Comparison of ENCODE assay signal across 21 mouse cellular contexts in the genomic region with DNA sequence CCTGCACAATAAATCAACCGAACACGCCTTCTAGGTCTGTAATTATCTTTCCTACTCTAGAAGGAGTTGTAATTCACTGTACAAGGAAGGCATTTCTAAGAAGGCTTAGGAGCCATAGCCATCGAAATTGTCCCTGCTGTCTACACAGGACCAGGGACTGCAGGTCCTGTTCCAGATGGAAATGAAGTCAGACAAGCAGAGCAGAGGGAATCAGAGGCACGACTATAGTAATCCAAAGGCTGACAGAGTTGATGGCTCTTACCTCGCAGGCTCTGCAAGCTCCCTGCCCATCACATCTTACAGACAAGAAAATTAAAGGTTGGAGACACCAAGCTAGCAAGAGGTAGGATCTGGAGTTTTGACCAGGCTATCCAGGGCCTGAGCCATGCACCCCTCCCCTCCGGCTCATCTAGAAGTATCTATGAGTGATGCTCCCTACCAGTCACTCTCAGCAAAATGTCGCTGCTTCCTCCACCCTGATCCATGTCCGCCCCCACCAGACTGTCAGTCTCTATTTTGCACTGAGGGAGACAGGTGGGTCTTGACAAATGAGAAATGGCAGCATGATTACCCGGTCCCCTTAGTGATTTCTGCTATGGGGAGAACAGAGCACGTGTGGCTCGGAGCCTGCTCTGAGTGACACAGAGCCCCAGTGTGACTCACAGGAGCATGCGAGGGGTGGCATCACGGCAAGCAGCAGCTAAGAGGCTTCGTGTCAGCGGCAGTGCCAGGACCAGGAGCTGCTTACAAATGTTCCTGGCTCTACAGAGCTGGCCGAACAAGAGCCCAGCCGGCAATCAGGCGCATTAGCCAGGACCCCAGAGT. TPM values are rescaled to one million over a fixed set of nuclear protein-coding genes. Genes with fewer than 3 reads are reported as not detected.
DNase-seq lines count a peak whose midpoint lies in the region; ATAC-seq and TF ChIP-seq lines count a peak whose summit lies in the region.
"Had no signal": no experiment of that assay in that cellular context is flagged by ENCODE, and none has a peak within 500 bp of the region (broad histone marks: within the 10 kb centered on the region; RNA-seq: fewer than 3 reads in every experiment).

No protein-coding gene starts in this region.

- H3K4me3 ChIP-seq in forebrain, postnatal 0 days (ENCODE audit: low read depth, low read length): no peak overlapping the region
- H3K4me3 ChIP-seq in forebrain, embryonic 11.5 days (ENCODE audit: low read depth, low read length): no peak overlapping the region
- no peak overlapping the region for H3K4me3 ChIP-seq in cortical plate, adult 2 months (ENCODE audit: insufficient read depth, low read length)
- H3K4me3 ChIP-seq: heart, embryonic 13.5 days; liver, embryonic 12.5 days; lung, embryonic 15.5 days; neural tube, embryonic 12.5 days had no signal

- TF ChIP-seq CTCF in forebrain, postnatal 0 days (IDR thresholded peaks at IDR 0.05; ENCODE audit: low read depth): no peak
- TF ChIP-seq CTCF in cortical plate, adult 2 months (IDR thresholded peaks at IDR 0.05; ENCODE audit: extremely low read depth, insufficient read depth, low read length): no peak

- ATAC-seq in forebrain, postnatal 0 days: peak; percentile 65; the same call in 1 of the 2 replicates
- no peak for ATAC-seq in forebrain, embryonic 11.5 days (replicated peaks; ENCODE audit: low FRiP score)
- ATAC-seq: CD4-positive, CD25-positive, alpha-beta regulatory T cell, adult 4 months; liver, embryonic 12.5 days had no signal

- no peak for TF ChIP-seq POLR2A in cortical plate, adult 2 months (IDR thresholded peaks at IDR 0.05; ENCODE audit: extremely low read depth, insufficient read depth, low read length)

- no peaks in the 10 kb centered on the region for H3K36me3 ChIP-seq in forebrain, postnatal 0 days (ENCODE audit: insufficient read depth)
- H3K36me3 ChIP-seq in forebrain, embryonic 11.5 days (ENCODE audit: control insufficient read depth, insufficient read depth, low read length): no peaks in the 10 kb centered on the region
- H3K36me3 ChIP-seq: heart, embryonic 13.5 days; liver, embryonic 12.5 days; lung, embryonic 15.5 days; neural tube, embryonic 12.5 days had no signal

- H3K27me3 ChIP-seq in forebrain, postnatal 0 days (ENCODE audit: insufficient read depth, low read length): no peaks in the 10 kb centered on the region
- H3K27me3 ChIP-seq in forebrain, embryonic 11.5 days (ENCODE audit: control insufficient read depth, insufficient read depth, low read length): no peaks in the 10 kb centered on the region
- H3K27me3 ChIP-seq: liver, embryonic 12.5 days; lung, embryonic 15.5 days; neural tube, embryonic 12.5 days had no signal

- H3K4me1 ChIP-seq in forebrain, postnatal 0 days (ENCODE audit: insufficient read depth): 0 out of 2 replicates have a peak, but pooled peaks cover 7% of the 10 kb centered on the region
- H3K4me1 ChIP-seq in forebrain, embryonic 11.5 days (replicated peaks; ENCODE audit: control insufficient read depth, insufficient read depth, low read length): no peaks in the 10 kb centered on the region
- H3K4me1 ChIP-seq in cortical plate, adult 2 months (ENCODE audit: control insufficient read depth, insufficient read depth, low read length): peaks cover 11% of the 10 kb centered on the region
- H3K4me1 ChIP-seq: liver, embryonic 12.5 days; lung, embryonic 15.5 days; neural tube, embryonic 12.5 days had no signal

- no peak overlapping the region for H3K9ac ChIP-seq in forebrain, postnatal 0 days
- no peak overlapping the region for H3K9ac ChIP-seq in forebrain, embryonic 11.5 days (ENCODE audit: low read length)
- H3K9ac ChIP-seq: heart, embryonic 13.5 days; liver, embryonic 12.5 days; lung, embryonic 15.5 days; neural tube, embryonic 12.5 days had no signal

- WGBS in forebrain, postnatal 0 days: 65% methylated on average over 18 of the region's 18 CpGs
- WGBS in forebrain, embryonic 11.5 days: 84% methylated on average over 18 of the region's 18 CpGs

- DNase-seq in forebrain, postnatal 0 days: peak; percentile 56
- DNase-seq in forebrain, embryonic 11.5 days (ENCODE audit: low spot score): no peak
- DNase-seq in left cerebral cortex, postnatal 14 days (ENCODE audit: low spot score in 2 of 2): peak; percentile 29 to 35
- DNase-seq in left cerebral cortex, postnatal 36 days (ENCODE audit: low spot score in 2 of 2): no peak
- DNase-seq in cerebellum, postnatal 14 days: peak; percentile 61 to 71
- DNase-seq in thymus, postnatal 10 days (ENCODE audit: low spot score in 2 of 2): no peak
- no peak for DNase-seq in liver
- DNase-seq: adrenal gland, adult 2 months; embryo, embryonic 11 days; heart, postnatal 4 days; kidney, adult 11 months; kidney, postnatal 14 days; thymus, postnatal 25 days had no signal

- intact Hi-C loops in left cerebral cortex, postnatal 14 days (cut with DNase I): loop anchor here (5.0 kb wide), 1 partner anchor 46 kb away; no protein-coding TSS in a partner anchor
- intact Hi-C loops in left cerebral cortex, postnatal 36 days (cut with DNase I): no loop called here

- H3K27ac ChIP-seq in forebrain, postnatal 0 days (ENCODE audit: low read depth, low read length): 0 out of 2 replicates have a peak overlapping the region, but pooled peaks have one; percentile 2
- H3K27ac ChIP-seq in forebrain, embryonic 11.5 days (ENCODE audit: low read depth, low read length): no peak overlapping the region
- peak overlapping the region; percentile 24; the same call in 1 of the 2 replicates for H3K27ac ChIP-seq in cortical plate, adult 2 months (ENCODE audit: insufficient read depth, low read length)
- H3K27ac ChIP-seq: heart, embryonic 13.5 days; liver, embryonic 12.5 days; lung, embryonic 15.5 days; neural tube, embryonic 12.5 days had no signal

- no peak overlapping the region for H3K4me2 ChIP-seq in forebrain, postnatal 0 days (ENCODE audit: low read depth)
- H3K4me2 ChIP-seq in forebrain, embryonic 11.5 days (ENCODE audit: low read depth, low read length, severe bottlenecking): no peak overlapping the region
- H3K4me2 ChIP-seq: heart, embryonic 13.5 days; liver, embryonic 12.5 days; lung, embryonic 15.5 days; neural tube, embryonic 12.5 days had no signal

- H3K9me3 ChIP-seq in forebrain, postnatal 0 days (ENCODE audit: low read length): no peaks in the 10 kb centered on the region
- H3K9me3 ChIP-seq in forebrain, embryonic 11.5 days (ENCODE audit: control insufficient read depth, low read length): no peaks in the 10 kb centered on the region
- H3K9me3 ChIP-seq: heart, embryonic 13.5 days; liver, embryonic 12.5 days; lung, embryonic 15.5 days; neural tube, embryonic 12.5 days had no signal

RNA-seq across cellular contexts. Expression of a gene that starts 50.2 kb away (rescaled TPM):
- total RNA-seq in forebrain, postnatal 0 days (2014; rRNA removed): 4.8 and 5.9 TPM in 2 replicates
- 3.6 and 4.4 TPM in 2 replicates for polyA plus RNA-seq in forebrain, postnatal 0 days (2015; fragmentation: Nextera tagmentation; extraction: Ambion mirVana)
- 0.39 and 0.53 TPM in 2 replicates for polyA plus RNA-seq in forebrain, embryonic 11.5 days (2014; fragmentation: Nextera tagmentation; extraction: Ambion mirVana)
- 10 to 100 TPM; 66.9 to 73.4 TPM for total RNA-seq in left cerebral cortex, postnatal 14 days (2021)
- total RNA-seq in left cerebral cortex, postnatal 36 days (2021): 100 to 1,000 TPM; 117 to 124 TPM
- polyA plus RNA-seq in cortical plate, adult 2 months (2012; rRNA removed): 27.2 and 30.1 TPM in 2 replicates
- total RNA-seq: megakaryocyte progenitor cell, adult 5-6 weeks; MEL had no signal
- polyA plus RNA-seq: CD4-positive, CD25-positive, alpha-beta regulatory T cell, adult 4 months had no signal

Comparison
In these comparisons a context has a peak if more than half of its experiments do, and no peak if none do; other contexts are left out.
1. DNase-seq: peak in forebrain, postnatal 0 days (single experiment), left cerebral cortex, postnatal 14 days (2 of 2) and cerebellum, postnatal 14 days (2 of 2); none in forebrain, embryonic 11.5 days (single experiment), left cerebral cortex, postnatal 36 days (0 of 2), thymus, postnatal 10 days (0 of 2) and liver (single experiment).